Mouse (Mus musculus) heart, embryonic 14.5 days (tissue): Measurements from ENCODE around the gene Gpx8. TPM values are rescaled to one million over a fixed set of nuclear protein-coding genes. Genes with fewer than 3 reads are reported as not detected.
"Not testable (repeated sequence)": the region's sequence is repeated elsewhere in the genome, so short reads cannot be mapped to it uniquely, and the experiment has no call there.

ENCODE experiments used
- ATAC-seq: fragments of 200-750 bp; cut with Nextera tagmentation; 2 replicates; pipeline ENCODE4 v1.8.0; 2017; ENCODE audit warnings: low read depth, moderate TSS enrichment; ENCODE audit not compliant: insufficient number of reproducible peaks, insufficient read depth, low FRiP score
- H3K27ac ChIP-seq, 2 experiments: fragments of 200-500 bp in 1 of 2; fragments of 300-500 bp in 1 of 2; sonication (generic) in 1 of 2; replicated peaks in 1 of 2; 2 replicates each; pipeline ENCODE4 v1.5.1; 2012 to 2014; ENCODE audit warnings: low read depth in 2 of 2, low read length in 2 of 2, control low read depth in 1 of 2, mild to moderate bottlenecking in 1 of 2, mixed read lengths in 1 of 2; ENCODE audit not compliant: control insufficient read depth in 1 of 2, insufficient read depth in 1 of 2
- H3K27me3 ChIP-seq: fragments of 300-500 bp; sonication (generic); 2 replicates; pipeline ENCODE4 v1.6.1; 2014; ENCODE audit warnings: mild to moderate bottlenecking, low read length, control low read depth; ENCODE audit not compliant: control insufficient read depth, insufficient read depth
- H3K36me3 ChIP-seq: fragments of 300-500 bp; sonication (generic); 2 replicates; pipeline ENCODE4 v1.6.1; 2014; ENCODE audit warnings: mild to moderate bottlenecking, control low read depth, low read length, mixed read lengths; ENCODE audit not compliant: control insufficient read depth, insufficient read depth
- H3K4me1 ChIP-seq, 2 experiments: fragments of 200-500 bp in 1 of 2; fragments of 300-500 bp in 1 of 2; sonication (generic) in 1 of 2; 2 replicates each; pipeline ENCODE4 v1.6.1; 2012 to 2014; ENCODE audit warnings: low read length in 2 of 2, control low read depth in 1 of 2, mixed read lengths in 1 of 2; ENCODE audit not compliant: control insufficient read depth in 2 of 2, insufficient read depth in 2 of 2
- H3K4me2 ChIP-seq: fragments of 300-500 bp; sonication (generic); 2 replicates; pipeline ENCODE4 v1.6.1; 2014; ENCODE audit warnings: mild to moderate bottlenecking, low read length
- H3K4me3 ChIP-seq, 2 experiments: fragments of 200-500 bp in 1 of 2; fragments of 300-500 bp in 1 of 2; sonication (generic) in 1 of 2; 2 replicates each; pipeline ENCODE4 v1.5.1; 2012 to 2014; ENCODE audit warnings: low read length in 2 of 2, mild to moderate bottlenecking in 2 of 2, control low read depth in 1 of 2, low read depth in 1 of 2, moderate library complexity in 1 of 2; ENCODE audit not compliant: control insufficient read depth in 1 of 2, insufficient read depth in 1 of 2
- H3K9ac ChIP-seq: fragments of 300-500 bp; sonication (generic); 2 replicates; pipeline ENCODE4 v1.6.1; 2014; ENCODE audit warnings: mild to moderate bottlenecking, low read length
- H3K9me3 ChIP-seq: fragments of 300-500 bp; sonication (generic); 2 replicates; pipeline ENCODE4 v1.6.1; 2016; ENCODE audit warnings: low read length, control low read depth; ENCODE audit not compliant: control insufficient read depth
- WGBS: fragments of 180-500 bp; shearing (Covaris S2); extraction: QIAGEN DNeasy Blood & Tissue Kit; methylation state at CpG from one replicate; pipeline ENCODE4 v1.1.7; 2014; 5-methylcytosine and 5-hydroxymethylcytosine counted together
- polyA plus RNA-seq: library from polyadenylated mRNA; unstranded; fragments of >200 nt; fragmentation: Nextera tagmentation; extraction: Ambion mirVana; gene quantifications from 2 replicates; pipeline ENCODE4 v1.2.1, GENCODE M21; 2014

Gpx8 gene
- polyA plus RNA-seq, 1 experiment from 2014 or later = 147 TPM

GRCm38 (mm10) chr13:113022467-113022866, 23.7 kb downstream of the Gpx8 start:
- Histone ChIP-seq H3K4me1 (no peaks in the 10 kb centered on the region), H3K4me3 (no peak overlapping the region), H3K27ac (no peak overlapping the region), H3K36me3 (no peaks in the 10 kb centered on the region), H3K9ac (no peak overlapping the region), H3K9me3 (no peaks in the 10 kb centered on the region), H3K4me2 (no peak overlapping the region), H3K27me3 (no peaks in the 10 kb centered on the region)
- 81% methylated on average over 8 of the region's 8 CpGs for WGBS
- ATAC-seq = no peak

- H3K27ac ChIP-seq = no peak overlapping the region
- no peaks in the 10 kb centered on the region for H3K36me3 ChIP-seq
- H3K27me3 ChIP-seq = no peaks in the 10 kb centered on the region
- no peaks in the 10 kb centered on the region for H3K9me3 ChIP-seq
- H3K4me1 ChIP-seq = no peaks in the 10 kb centered on the region
- no peak overlapping the region for H3K4me2 ChIP-seq
- no peak overlapping the region for H3K9ac ChIP-seq
- no peak for ATAC-seq
- WGBS = 83% methylated on average over 2 of the region's 2 CpGs
- no peak overlapping the region for H3K4me3 ChIP-seq
These were observed 24.7 kb downstream of the Gpx8 start for GRCm38 (mm10) chr13:113021521-113021920.

GRCm38 (mm10) chr13:113013174-113013953, 32.8 kb downstream of the Gpx8 start:
- H3K27me3 ChIP-seq, H3K9me3 ChIP-seq, H3K4me1 ChIP-seq, H3K27ac ChIP-seq, H3K36me3 ChIP-seq, ATAC-seq: not testable (repeated sequence)
- H3K9ac ChIP-seq = peak overlapping the region; percentile 57; the same call in 1 of the 2 replicates
- WGBS = 21% methylated on average over 18 of the region's 20 CpGs
- peak overlapping the region; percentile 41 to 48 for H3K4me3 ChIP-seq
- H3K4me2 ChIP-seq = peak overlapping the region; percentile 73

GRCm38 (mm10) chr13:113012683-113013082, 33.5 kb downstream of the Gpx8 start:
- H3K9ac ChIP-seq = no peak overlapping the region
- peak overlapping the region; percentile 73 for H3K4me2 ChIP-seq
- H3K4me3 ChIP-seq = peak overlapping the region in 1 of 2 experiments; percentile 41; a peak in 1 of 4 replicates
- H3K4me1 ChIP-seq = peaks cover 2 to 7% of the 10 kb centered on the region in 2 experiments; a peak in 2 of 4 replicates
- no peak overlapping the region for H3K27ac ChIP-seq
- no peak for ATAC-seq
- H3K9me3 ChIP-seq = no peaks in the 10 kb centered on the region
- H3K36me3 ChIP-seq = no peaks in the 10 kb centered on the region
- no peaks in the 10 kb centered on the region for H3K27me3 ChIP-seq
- WGBS = 69% methylated on average over 6 of the region's 6 CpGs

GRCm38 (mm10) chr13:113000576-113001318, 45.5 kb downstream of the Gpx8 start:
- H3K4me1 ChIP-seq = no peaks in the 10 kb centered on the region; a peak in 1 of 4 replicates
- no peaks in the 10 kb centered on the region for H3K36me3 ChIP-seq
- H3K4me2 ChIP-seq = no peak overlapping the region
- no peak overlapping the region for H3K27ac ChIP-seq
- H3K9me3 ChIP-seq = no peaks in the 10 kb centered on the region
- peaks cover 54% of the 10 kb centered on the region for H3K27me3 ChIP-seq
- 63% methylated on average over 9 of the region's 9 CpGs for WGBS
- no peak for ATAC-seq
- H3K9ac ChIP-seq = no peak overlapping the region
- H3K4me3 ChIP-seq = no peak overlapping the region

- no peak for ATAC-seq
- no peak overlapping the region for H3K4me2 ChIP-seq
These were observed 46.1 kb downstream of the Gpx8 start for GRCm38 (mm10) chr13:113000090-113000489.

GRCm38 (mm10) chr13:112998427-112999201, 47.6 kb downstream of the Gpx8 start:
- Histone ChIP-seq H3K4me2 (peak overlapping the region; percentile 96), H3K27ac (no peak overlapping the region), H3K9ac (peak overlapping the region; percentile 52), H3K4me1 (peaks cover 3 to 7% of the 10 kb centered on the region in 2 experiments; a peak in 3 of 4 replicates), H3K27me3 (peaks cover 76% of the 10 kb centered on the region), H3K36me3 (no peaks in the 10 kb centered on the region), H3K4me3 (peak overlapping the region; percentile 48), H3K9me3 (no peaks in the 10 kb centered on the region)
- under 1% methylated on average over 46 of the region's 46 CpGs for WGBS
- ATAC-seq = no peak

More at GRCm38 (mm10) chr13:113000090-113000489, 46.1 kb downstream of the Gpx8 start:
- WGBS = 82% methylated on average over 3 of the region's 3 CpGs
- Histone ChIP-seq H3K27ac (no peak overlapping the region), H3K36me3 (no peaks in the 10 kb centered on the region), H3K9ac (no peak overlapping the region), H3K4me1 (no peaks in the 10 kb centered on the region; a peak in 1 of 4 replicates), H3K27me3 (peaks cover 61% of the 10 kb centered on the region), H3K4me3 (no peak overlapping the region), H3K9me3 (no peaks in the 10 kb centered on the region)
